Mouse (Mus musculus) thymus, postnatal 14 days (tissue): ENCODE results near the gene Wdr31.
A peak's percentile ranks its signal among the peaks of the same experiment; 100 is the strongest.

ENCODE experiments used
- DNase-seq: peaks from one replicate; pipeline ENCODE4 v3.0.0; 2021

Gene Wdr31

GRCm38 (mm10) chr4:62437256-62437778 is 33.4 kb downstream of the Wdr31 start:
- DNase-seq = no peak

GRCm38 (mm10) chr4:62435081-62435480 is 35.6 kb downstream of the Wdr31 start, which contains the start of gene Rnf183:
Rnf183 (minus strand) TSS chr4:62435252.
- no peak for DNase-seq

GRCm38 (mm10) chr4:62433939-62434870 is 36.5 kb downstream of the Wdr31 start:
- DNase-seq = no peak

DNA sequence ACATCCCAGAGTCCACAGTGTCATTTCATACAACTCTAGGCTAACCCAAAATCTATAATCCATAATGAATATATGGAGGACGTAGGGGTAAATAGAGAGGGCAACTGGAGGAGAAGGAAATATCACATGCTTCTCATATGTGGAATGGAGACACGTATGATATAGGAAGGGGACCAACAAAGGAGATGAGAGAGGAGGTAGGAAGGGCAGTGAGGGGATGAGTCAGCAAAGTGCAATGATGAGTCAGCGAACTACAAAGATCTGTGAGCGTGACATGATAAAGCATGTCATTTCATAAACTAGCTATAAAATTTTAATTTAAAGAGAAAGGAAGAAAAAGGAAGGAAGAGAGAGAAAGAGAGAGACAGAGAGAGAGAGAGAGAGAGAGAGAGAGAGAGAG is 39.2 kb downstream of the Wdr31 start:
- no peak for DNase-seq

DNA sequence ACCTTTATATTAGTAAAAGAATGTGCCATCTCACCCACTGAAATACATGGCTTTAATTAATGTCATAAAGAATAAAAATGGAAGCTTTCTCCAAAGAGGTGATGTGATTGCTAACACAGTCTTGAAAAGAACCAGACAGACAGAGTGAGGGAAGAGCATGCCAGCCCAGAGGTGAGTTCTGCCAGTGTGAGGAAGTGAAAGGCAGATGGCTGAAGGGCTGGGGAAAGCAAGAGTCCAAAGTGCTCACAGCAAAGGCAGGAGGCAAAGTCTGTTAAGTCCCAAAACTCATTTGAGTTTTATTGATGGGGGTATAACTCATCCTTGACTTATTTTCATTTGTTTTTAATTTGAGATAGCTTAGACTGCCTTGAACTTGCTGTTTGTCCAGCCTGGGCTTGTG is 40.0 kb downstream of the Wdr31 start:
- DNase-seq = no peak

DNA sequence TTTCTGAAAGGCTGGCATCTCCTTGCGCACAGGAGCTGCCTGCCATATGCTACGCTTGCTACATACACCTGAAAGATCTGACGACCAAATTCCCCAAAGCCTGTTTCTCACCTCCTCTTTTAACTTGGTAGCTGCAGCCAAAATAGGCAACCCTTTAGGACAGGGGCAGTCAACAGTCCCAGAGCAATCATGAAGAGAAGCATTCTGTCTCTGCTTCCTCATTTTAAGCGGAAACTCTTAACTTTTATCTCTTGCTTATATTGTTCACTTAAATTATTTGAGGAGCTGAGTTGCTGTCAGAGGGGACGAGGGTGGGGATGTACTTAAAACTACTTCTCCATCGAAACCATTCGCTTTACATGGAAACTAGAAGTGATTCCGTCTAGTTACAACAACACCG is 41.1 kb downstream of the Wdr31 start:
- no peak for DNase-seq

GRCm38 (mm10) chr4:62427978-62428758 is 42.5 kb downstream of the Wdr31 start:
- DNase-seq = no peak

GRCm38 (mm10) chr4:62425891-62426290 is 44.8 kb downstream of the Wdr31 start:
- no peak for DNase-seq

- no peak for DNase-seq
Measured at GRCm38 (mm10) chr4:62419091-62419490, 51.6 kb downstream of the Wdr31 start.

DNA sequence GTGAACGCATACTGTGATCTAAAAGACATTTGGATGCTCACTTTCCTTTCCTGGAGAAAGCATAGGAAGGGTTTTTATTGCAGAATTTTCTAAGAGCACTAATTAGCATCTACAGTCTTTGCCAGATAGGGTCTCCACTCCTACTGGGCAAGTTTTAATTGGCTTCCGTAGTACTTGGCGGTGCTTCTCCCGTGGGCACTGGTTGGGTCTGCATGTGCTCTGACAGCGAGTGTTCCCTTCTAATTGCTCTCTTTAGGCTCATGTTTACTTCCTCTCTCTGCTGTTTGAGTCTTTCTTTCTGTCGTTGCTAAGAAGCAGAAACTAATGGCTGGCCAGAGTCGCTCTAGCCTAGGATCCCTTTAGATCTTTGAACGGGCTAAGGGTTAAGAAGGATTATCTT is 52.2 kb downstream of the Wdr31 start:
- DNase-seq = no peak

DNA sequence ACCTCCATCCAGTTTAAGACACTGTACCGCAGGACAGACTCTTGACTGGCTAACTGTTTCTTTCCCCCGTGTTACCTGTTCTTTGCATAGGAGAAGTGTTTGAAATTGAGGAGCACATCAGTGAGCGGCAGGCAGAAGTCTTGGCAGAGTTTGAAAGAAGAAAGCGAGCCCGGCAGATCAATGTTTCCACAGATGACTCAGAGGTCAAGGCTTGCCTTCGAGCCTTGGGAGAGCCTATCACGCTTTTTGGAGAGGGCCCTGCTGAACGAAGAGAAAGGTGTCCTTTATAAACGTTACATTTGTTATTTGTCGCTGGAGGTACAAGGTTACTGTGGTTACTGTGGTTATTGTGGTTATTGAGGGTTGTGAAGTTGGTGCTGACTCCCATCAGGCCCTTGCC is 59.1 kb downstream of the Wdr31 start:
- DNase-seq = no peak

DNA sequence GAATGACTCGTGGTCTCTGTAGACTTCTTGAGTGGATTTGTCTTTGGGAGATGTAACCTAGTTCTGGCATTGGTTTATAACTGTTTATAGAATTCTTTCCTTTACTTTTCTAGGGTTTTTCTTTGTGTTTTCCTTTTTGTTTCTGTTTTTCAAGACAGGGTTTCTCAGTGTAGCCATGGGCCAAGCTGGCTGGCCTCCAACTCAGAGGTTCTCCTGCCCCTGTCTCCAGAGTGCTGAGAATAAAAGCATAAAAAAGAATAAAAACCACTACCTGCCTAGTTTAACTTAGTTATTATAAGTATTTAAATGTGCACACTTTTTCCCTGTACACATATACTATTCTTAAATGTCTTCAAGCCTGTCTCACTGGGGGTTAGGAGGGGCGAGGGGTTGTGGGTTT is 60.4 kb downstream of the Wdr31 start:
- no peak for DNase-seq

- no peak for DNase-seq
Measured at GRCm38 (mm10) chr4:62409615-62410014, 61.1 kb downstream of the Wdr31 start.

DNA sequence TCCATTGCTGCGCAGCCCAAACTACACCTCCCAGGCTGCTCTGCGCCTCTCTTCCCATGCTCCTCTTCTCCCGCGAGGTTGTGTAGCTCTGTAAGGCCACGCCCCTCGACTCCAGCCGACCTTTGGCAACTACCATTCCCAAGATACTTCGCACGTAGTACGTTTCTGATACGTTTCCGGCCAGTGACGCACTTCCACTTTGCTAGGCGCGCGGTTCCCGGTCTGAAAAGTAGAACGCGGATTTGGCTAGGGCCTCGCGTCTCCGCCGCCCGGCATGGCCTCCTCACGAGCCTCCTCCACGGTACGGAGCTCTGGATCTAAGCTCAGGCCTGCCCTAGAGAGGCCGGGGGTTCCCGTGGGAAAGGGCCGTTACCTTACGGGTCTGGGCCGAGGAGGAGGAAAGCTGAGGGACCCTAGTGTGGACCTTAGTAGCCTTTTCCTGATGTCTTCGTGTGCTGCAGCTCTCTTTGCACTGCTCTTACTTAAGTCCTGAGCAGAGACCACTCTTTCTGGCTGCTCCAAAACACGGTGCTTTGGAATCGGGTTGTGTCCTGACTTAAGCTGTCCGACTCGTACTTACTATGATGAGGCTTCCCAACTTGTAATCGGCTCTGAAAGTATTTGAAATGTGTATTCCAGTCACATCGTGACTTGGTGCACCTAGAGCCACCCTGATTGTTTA is 62.0 kb downstream of the Wdr31 start, which contains the start of the genes Cdc26 and Prpf4:
Gene Cdc26 (minus strand): TSS at position 42 of the 682 bp plus-strand sequence.
Gene Prpf4 (plus strand): TSS at position 197 of the 682 bp plus-strand sequence.
- peak; percentile 98 for DNase-seq

GRCm38 (mm10) chr4:62407730-62408582 is 62.7 kb downstream of the Wdr31 start:
- DNase-seq = peak; percentile 65

GRCm38 (mm10) chr4:62406133-62406532 is 64.6 kb downstream of the Wdr31 start:
- DNase-seq = no peak

DNA sequence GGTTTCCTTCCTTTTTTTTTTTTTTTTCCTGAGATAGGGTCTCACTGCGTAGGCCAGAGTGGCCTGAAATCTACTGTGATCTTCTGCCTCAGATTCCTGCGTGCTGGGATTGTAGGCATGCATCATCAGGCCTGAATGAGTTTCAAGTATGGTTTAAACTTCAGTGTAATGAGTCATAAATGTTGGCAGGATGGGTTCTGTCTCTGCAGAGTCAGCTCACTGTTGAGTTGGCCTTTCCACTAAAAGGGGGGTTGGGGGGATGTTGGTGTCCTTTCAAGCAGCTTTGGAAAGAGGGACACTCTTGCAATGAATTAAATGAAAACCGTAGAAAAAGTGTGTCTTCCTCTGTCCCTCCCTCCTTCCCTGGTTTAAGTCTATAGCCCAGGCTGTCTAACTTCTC is 71.7 kb downstream of the Wdr31 start:
- DNase-seq = no peak
